Mouse (Mus musculus) limb, embryonic 11.5 days (tissue): ENCODE measurements around the gene Ogfod2. TPM values are rescaled to one million over a fixed set of nuclear protein-coding genes. Genes with fewer than 3 reads are reported as not detected.

Experiments used
- ATAC-seq: fragments of 200-750 bp; cut with Nextera tagmentation; 2 replicates; pipeline ENCODE4 v1.8.0; 2017; ENCODE audit warnings: low read depth; ENCODE audit not compliant: insufficient number of reproducible peaks, low FRiP score, low TSS enrichment
- DNase-seq: peaks from one replicate; pipeline ENCODE4 v3.0.0-alpha.2; 2015; ENCODE audit warnings: low spot score
- H3K27ac ChIP-seq: fragments of 300-500 bp; sonication (generic); replicated peaks from 2 replicates; pipeline ENCODE4 v1.5.1; 2014; ENCODE audit warnings: low read depth, mild to moderate bottlenecking, low read length
- H3K27me3 ChIP-seq: fragments of 300-500 bp; sonication (generic); 2 replicates; pipeline ENCODE4 v1.6.1; 2014; ENCODE audit warnings: mild to moderate bottlenecking, low read length, mixed read lengths; ENCODE audit not compliant: control insufficient read depth, insufficient read depth
- H3K36me3 ChIP-seq: fragments of 300-500 bp; sonication (generic); 2 replicates; pipeline ENCODE4 v1.6.1; 2014; ENCODE audit warnings: mild to moderate bottlenecking, low read length, moderate library complexity, mixed read lengths; ENCODE audit not compliant: control insufficient read depth, insufficient read depth
- H3K4me1 ChIP-seq: fragments of 300-500 bp; sonication (generic); 2 replicates; pipeline ENCODE4 v1.6.1; 2014; ENCODE audit warnings: low read length, mixed read lengths; ENCODE audit not compliant: control insufficient read depth, insufficient read depth
- H3K4me2 ChIP-seq: fragments of 300-500 bp; sonication (generic); 2 replicates; pipeline ENCODE4 v1.6.1; 2014; ENCODE audit warnings: low read depth, mild to moderate bottlenecking, moderate library complexity; ENCODE audit not compliant: severe bottlenecking
- H3K4me3 ChIP-seq: fragments of 300-500 bp; sonication (generic); 2 replicates; pipeline ENCODE4 v1.5.1; 2014; ENCODE audit warnings: low read depth, low read length
- H3K9ac ChIP-seq: fragments of 300-500 bp; sonication (generic); 2 replicates; pipeline ENCODE4 v1.6.1; 2014; ENCODE audit warnings: mild to moderate bottlenecking, low read length
- H3K9me3 ChIP-seq: fragments of 300-500 bp; sonication (generic); 2 replicates; pipeline ENCODE4 v1.6.1; 2016; ENCODE audit warnings: low read length; ENCODE audit not compliant: control insufficient read depth
- WGBS: fragments of 180-500 bp; shearing (Covaris S2); extraction: QIAGEN DNeasy Blood & Tissue Kit; methylation state at CpG from one replicate; pipeline ENCODE4 v1.1.7; 2014; 5-methylcytosine and 5-hydroxymethylcytosine counted together
- polyA plus RNA-seq: library from polyadenylated mRNA; unstranded; fragments of >200 nt; fragmentation: Nextera tagmentation; extraction: Ambion mirVana; gene quantifications from 2 replicates; pipeline ENCODE4 v1.2.1, GENCODE M21; 2014

Ogfod2 gene
- polyA plus RNA-seq, 1 experiment from 2014 or later = 11.5 TPM

DNA sequence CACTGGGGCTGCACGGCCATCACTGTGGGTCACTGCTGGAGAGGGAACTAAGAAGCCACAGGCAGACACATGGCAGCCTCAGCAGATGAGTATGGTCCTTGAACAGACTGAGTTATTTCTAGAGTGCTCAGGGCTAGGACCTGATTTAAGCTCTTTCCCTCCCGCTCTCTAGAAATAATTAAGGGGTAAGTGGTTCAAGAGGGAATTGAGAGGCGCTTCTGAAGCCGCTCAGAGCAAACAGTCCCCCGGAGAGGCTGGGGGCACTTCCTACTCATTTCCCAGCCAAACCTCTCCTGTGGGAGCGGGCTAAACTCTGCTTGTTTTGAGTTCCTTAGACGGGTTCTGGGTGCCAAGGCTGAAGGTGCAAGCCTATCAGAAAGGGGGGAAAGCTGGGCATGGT lies 38.8 kb downstream of the Ogfod2 start:
- Histone ChIP-seq H3K36me3 (no peaks in the 10 kb centered on the region), H3K9me3 (no peaks in the 10 kb centered on the region), H3K9ac (no peak overlapping the region), H3K27ac (no peak overlapping the region), H3K27me3 (no peaks in the 10 kb centered on the region), H3K4me1 (no peaks in the 10 kb centered on the region), H3K4me2 (no peak overlapping the region), H3K4me3 (no peak overlapping the region)
- DNase-seq (no peak), ATAC-seq (no peak)
- 84% methylated on average over 7 of the region's 7 CpGs for WGBS

DNA sequence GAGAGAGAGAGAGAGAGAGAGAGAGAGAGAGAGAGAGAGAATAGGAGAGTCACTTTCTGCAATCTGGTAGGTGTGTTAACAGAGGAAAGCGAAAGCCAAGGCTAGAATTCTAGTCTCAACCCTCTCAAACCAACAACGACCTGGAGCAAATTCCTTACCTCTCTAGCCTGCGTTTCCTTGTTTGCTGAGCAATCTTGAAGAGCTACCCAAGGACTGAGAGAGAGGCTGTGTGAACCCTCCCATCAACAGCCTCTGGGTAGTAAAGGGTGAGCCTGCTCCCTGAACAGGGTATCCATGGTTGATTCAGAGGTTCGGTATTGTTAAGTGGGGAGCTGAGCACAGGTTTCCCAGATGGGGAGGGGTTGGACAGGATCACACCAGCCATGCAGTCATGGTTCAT lies 40.6 kb downstream of the Ogfod2 start:
- Histone ChIP-seq H3K27ac (no peak overlapping the region), H3K27me3 (no peaks in the 10 kb centered on the region), H3K36me3 (no peaks in the 10 kb centered on the region), H3K9ac (no peak overlapping the region), H3K9me3 (no peaks in the 10 kb centered on the region), H3K4me1 (no peaks in the 10 kb centered on the region), H3K4me2 (no peak overlapping the region), H3K4me3 (no peak overlapping the region)
- no peak for DNase-seq
- no peak for ATAC-seq
- WGBS = 86% methylated on average over 4 of the region's 4 CpGs

DNA sequence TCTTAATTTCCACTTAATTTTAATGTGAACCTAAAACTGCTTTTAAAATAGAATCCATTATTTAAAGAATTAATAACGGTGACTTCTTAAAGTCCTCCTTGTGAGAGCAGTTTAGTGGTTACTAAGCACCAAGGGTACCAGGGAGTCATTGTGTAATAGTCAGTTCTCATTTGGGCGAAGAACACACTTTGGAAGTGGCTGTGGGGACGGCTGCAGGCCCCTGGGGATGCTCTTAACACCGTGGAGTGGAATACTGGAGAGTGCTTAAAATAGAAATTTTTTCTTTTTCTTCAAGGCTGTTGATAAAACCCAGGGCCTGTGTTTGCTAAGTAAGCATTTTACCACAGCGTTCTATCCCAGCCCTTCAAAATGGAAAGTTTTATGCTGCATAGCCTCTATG lies 43.8 kb downstream of the Ogfod2 start:
- WGBS = 90% methylated on average over 5 of the region's 5 CpGs

DNA sequence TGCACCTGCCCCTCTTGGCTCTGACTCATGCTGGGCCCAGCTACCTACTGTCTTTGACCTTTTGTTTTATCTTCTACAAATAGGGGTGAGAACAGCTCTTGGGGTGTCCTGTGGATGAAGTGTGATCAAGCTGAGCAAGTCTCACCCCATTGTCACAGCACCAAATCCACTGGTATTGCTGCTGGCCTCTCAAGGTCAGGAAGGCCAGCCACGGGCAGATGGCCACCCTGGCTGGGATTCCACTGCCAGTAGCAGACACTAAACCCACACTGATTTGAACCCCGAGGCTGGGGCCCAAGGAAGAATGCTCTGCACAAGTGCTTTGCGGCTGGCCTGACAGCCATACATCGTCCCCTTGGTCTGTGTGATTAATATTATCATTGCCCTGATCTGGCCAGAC lies 46.2 kb downstream of the Ogfod2 start:
- Histone ChIP-seq H3K9ac (no peak overlapping the region), H3K27me3 (no peaks in the 10 kb centered on the region), H3K4me1 (peaks cover 12% of the 10 kb centered on the region), H3K9me3 (no peaks in the 10 kb centered on the region), H3K36me3 (no peaks in the 10 kb centered on the region), H3K4me3 (no peak overlapping the region), H3K4me2 (no peak overlapping the region), H3K27ac (no peak overlapping the region)
- DNase-seq (no peak), ATAC-seq (no peak)
- WGBS = 47% methylated on average over 4 of the region's 4 CpGs

More for the DNA sequence above, 43.8 kb downstream of the Ogfod2 start:
- Histone ChIP-seq H3K4me1 (peaks cover 8% of the 10 kb centered on the region), H3K27ac (no peak overlapping the region), H3K9me3 (no peaks in the 10 kb centered on the region), H3K27me3 (no peaks in the 10 kb centered on the region), H3K4me2 (no peak overlapping the region), H3K9ac (no peak overlapping the region), H3K4me3 (no peak overlapping the region), H3K36me3 (no peaks in the 10 kb centered on the region)
- no peak for DNase-seq
- no peak for ATAC-seq

DNA sequence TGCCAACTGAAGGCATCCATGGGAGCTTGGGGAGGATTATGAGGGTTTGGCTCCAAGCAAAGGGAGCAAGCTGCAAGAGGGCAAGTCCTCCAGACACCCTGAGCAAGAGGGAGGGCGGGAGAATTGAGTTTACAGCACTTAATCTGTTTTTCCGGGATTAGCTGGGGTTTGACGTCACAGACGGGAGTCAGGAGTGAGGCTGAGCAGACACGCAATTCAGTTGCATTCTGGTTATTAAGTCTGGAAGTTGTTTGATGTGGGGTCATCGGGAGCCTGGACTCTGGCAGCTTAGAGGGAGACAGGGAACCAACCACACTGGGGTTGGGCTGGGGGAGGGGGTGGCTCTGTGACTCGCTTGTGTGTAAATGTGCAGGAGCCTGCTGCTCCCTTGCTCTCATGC lies 47.4 kb downstream of the Ogfod2 start:
- Histone ChIP-seq H3K27ac (peak overlapping the region; percentile 21; the same call in 1 of the 2 replicates), H3K4me1 (peaks cover 23% of the 10 kb centered on the region), H3K9ac (no peak overlapping the region), H3K9me3 (no peaks in the 10 kb centered on the region), H3K4me3 (no peak overlapping the region), H3K4me2 (peak overlapping the region; percentile 7; the same call in 1 of the 2 replicates), H3K27me3 (no peaks in the 10 kb centered on the region), H3K36me3 (no peaks in the 10 kb centered on the region)
- DNase-seq = no peak
- WGBS = 15% methylated on average over 7 of the region's 7 CpGs
- no peak for ATAC-seq

DNA sequence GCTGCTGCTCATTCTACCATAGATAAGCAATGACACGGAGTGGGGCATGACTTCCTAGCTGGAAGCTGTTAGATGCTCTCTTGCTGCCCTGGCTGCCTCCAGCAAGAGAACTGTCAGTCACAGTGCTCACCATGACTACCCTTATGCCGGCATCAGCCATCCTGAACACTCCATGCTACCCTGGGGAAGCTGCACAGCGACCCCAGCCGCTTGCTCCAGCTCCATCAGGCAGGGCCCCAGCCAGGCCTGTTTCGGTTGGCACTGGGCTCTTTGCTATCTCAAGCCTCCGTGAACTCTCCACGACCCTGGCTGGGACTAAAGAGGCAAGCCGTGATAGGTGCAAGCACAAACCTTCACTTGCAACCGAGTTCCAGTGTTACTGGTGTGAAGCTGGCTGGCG lies 49.7 kb downstream of the Ogfod2 start:
- 37% methylated on average over 10 of the region's 10 CpGs for WGBS
- H3K4me1 ChIP-seq = peaks cover 44% of the 10 kb centered on the region

DNA sequence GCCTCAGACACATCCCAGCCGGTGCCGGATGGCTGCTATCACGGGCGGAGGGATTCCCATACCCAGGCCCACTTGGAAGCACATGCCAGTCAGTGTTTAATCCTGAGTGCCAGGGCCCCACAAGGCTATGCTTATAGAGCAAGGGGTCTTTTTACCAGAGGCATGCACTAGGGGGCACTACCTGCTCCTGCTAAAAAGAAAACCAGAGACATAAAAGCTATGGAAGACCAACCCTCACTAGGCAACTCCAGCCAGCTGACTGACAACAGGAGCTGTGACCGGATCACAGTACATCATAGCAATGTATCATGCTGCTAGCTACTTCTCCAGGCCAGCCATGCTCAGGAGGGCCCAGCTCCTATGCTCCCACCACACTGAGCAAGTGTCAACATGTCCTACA lies 50.5 kb downstream of the Ogfod2 start:
- Histone ChIP-seq H3K9me3 (no peaks in the 10 kb centered on the region), H3K4me1 (peaks cover 50% of the 10 kb centered on the region), H3K27me3 (no peaks in the 10 kb centered on the region), H3K36me3 (no peaks in the 10 kb centered on the region), H3K4me3 (no peak overlapping the region), H3K27ac (no peak overlapping the region), H3K4me2 (no peak overlapping the region), H3K9ac (no peak overlapping the region)
- DNase-seq (peak; percentile 78), ATAC-seq (no peak)
- WGBS = 57% methylated on average over 5 of the region's 5 CpGs

More for the DNA sequence above, 49.7 kb downstream of the Ogfod2 start:
- no peak overlapping the region for H3K4me3 ChIP-seq
- no peak overlapping the region for H3K27ac ChIP-seq
- no peaks in the 10 kb centered on the region for H3K27me3 ChIP-seq
- no peak overlapping the region for H3K4me2 ChIP-seq
- no peak for ATAC-seq
- H3K9me3 ChIP-seq = no peaks in the 10 kb centered on the region
- no peak for DNase-seq
- no peaks in the 10 kb centered on the region for H3K36me3 ChIP-seq
- no peak overlapping the region for H3K9ac ChIP-seq

DNA sequence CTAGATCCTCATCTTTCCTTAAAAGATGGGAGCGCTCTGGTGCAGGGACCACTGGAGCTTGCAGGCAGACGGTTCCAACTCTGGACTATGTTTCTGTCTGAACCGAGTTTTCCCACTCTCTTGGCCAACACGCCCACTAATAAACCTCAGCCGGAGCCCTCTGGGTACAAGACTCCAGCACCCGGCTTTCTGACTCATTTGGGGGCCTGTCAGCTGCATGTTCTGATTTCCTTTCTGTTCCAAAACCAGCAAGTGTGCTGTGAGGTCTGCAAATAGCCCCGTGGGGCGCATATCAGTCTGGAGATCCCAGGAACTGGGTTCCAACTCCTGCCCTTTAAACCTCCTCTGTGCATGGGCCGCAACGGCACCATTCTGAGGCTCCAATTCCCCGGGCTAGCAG lies 51.3 kb downstream of the Ogfod2 start:
- WGBS = 71% methylated on average over 11 of the region's 11 CpGs
- no peak overlapping the region for H3K4me2 ChIP-seq

More for the DNA sequence above, 51.3 kb downstream of the Ogfod2 start:
- ATAC-seq (no peak), DNase-seq (no peak)
- Histone ChIP-seq H3K9me3 (no peaks in the 10 kb centered on the region), H3K36me3 (no peaks in the 10 kb centered on the region), H3K27me3 (no peaks in the 10 kb centered on the region), H3K4me1 (peaks cover 51% of the 10 kb centered on the region), H3K27ac (no peak overlapping the region), H3K4me3 (no peak overlapping the region), H3K9ac (no peak overlapping the region)
